Mouse (Mus musculus) olfactory bulb, adult 2 months (tissue): Measurements from ENCODE around the gene Klhdc7a.

Experiments
- CTCF ChIP-seq: fragments of 200-500 bp; IDR thresholded peaks from 2 replicates; pipeline ENCODE4 v1.5.1; 2012; ENCODE audit warnings: low read depth, mild to moderate bottlenecking, low read length, moderate library complexity; ENCODE audit not compliant: insufficient read depth
- POLR2A ChIP-seq: fragments of 200-500 bp; IDR thresholded peaks from 2 replicates; pipeline ENCODE4 v1.6.1; 2012; ENCODE audit warnings: mild to moderate bottlenecking, low read depth, low read length, moderate library complexity; ENCODE audit not compliant: insufficient read depth

DNA sequence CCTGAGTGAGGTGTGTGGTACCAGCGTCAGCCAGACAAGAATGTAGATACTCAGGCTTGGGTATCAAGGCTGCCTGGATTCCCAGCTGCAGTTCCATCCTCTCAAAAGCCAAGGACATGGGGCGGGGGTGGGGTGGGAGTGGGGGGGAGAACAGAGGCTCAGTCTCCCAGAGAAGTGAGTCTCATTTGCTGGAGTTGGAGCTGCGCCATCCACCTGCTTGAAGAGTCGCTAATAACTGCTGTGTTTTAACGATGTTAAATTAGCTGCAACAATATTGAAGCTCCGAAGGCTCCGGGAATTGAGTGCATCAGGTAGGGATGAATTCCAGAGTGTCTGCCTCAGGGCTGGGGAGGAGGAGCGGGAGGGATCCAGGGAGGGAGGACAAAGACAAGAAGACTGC is 27.8 kb upstream of the Klhdc7a start:
- TF ChIP-seq POLR2A (no peak), CTCF (no peak)
